Mouse (Mus musculus) colon, adult 2 months (tissue): ENCODE data around the gene C130079G13Rik. TPM values are rescaled to one million over a fixed set of nuclear protein-coding genes. Genes with fewer than 3 reads are reported as not detected.

ENCODE experiments used
- polyA plus RNA-seq: library from polyadenylated mRNA; depleted of rRNA; stranded (reverse); fragments of >200 nt; gene quantifications from 2 replicates; pipeline ENCODE4 v1.2.3, GENCODE M21; 2012; rRNA removed

The C130079G13Rik gene
- polyA plus RNA-seq = not detected in 2 replicates

DNA sequence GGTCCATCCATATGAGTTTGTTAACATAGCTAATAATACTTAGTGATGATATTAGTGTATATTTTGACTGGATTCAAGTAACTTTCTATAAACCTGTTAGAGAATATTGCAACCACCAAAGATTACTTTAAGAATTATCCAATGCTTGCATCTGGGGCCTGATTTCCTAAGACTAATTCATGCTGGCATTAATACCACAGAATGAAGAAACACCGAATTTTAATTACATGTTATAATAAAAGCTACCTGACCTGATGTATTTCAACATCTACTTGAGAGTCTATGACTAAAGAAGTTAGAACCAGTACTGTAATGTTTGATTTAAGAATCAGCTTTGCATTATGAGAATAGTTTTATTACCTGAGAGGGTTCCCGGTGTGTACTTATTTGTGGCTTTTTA, at the start of gene C130079G13Rik:
Gene C130079G13Rik (plus strand): TSS at position 301 of the 400 bp plus-strand sequence.

Other genes starting within 250 kb of the C130079G13Rik start
- gene Gm5538, start 195.4 kb upstream of the C130079G13Rik start, polyA plus RNA-seq = not detected in 2 replicates
- not detected in 2 replicates for gene Gm8298, start 64.2 kb upstream of the C130079G13Rik start, polyA plus RNA-seq
- not detected in 2 replicates for gene Aadacl2, start 81.5 kb downstream of the C130079G13Rik start, polyA plus RNA-seq
- 8.2 and 9.4 TPM in 2 replicates for gene Aadac, start 100.5 kb downstream of the C130079G13Rik start, polyA plus RNA-seq
- 0.22 and 0.27 TPM in 2 replicates for gene Sucnr1, start 156.7 kb downstream of the C130079G13Rik start, polyA plus RNA-seq